Mouse (Mus musculus) forelimb bud, embryonic 11.5 days (tissue): ENCODE results near the gene Gabrb1.

Experiments
- DNase-seq: peaks from one replicate; pipeline ENCODE4 v3.0.0-alpha.2; 2012; ENCODE audit warnings: low read depth, low spot score

Gabrb1 gene

GRCm38 (mm10) chr5:71828996-71829395 lies 171.1 kb downstream of the Gabrb1 start:
- DNase-seq: no peak

GRCm38 (mm10) chr5:71830342-71830741 lies 172.4 kb downstream of the Gabrb1 start:
- DNase-seq: no peak

GRCm38 (mm10) chr5:71842241-71842640 lies 184.3 kb downstream of the Gabrb1 start:
- no peak for DNase-seq

GRCm38 (mm10) chr5:71898214-71898613 lies 240.3 kb downstream of the Gabrb1 start:
- DNase-seq: no peak

- no peak for DNase-seq
Measured at GRCm38 (mm10) chr5:71903399-71903798, 245.5 kb downstream of the Gabrb1 start.

- DNase-seq: no peak
Measured at GRCm38 (mm10) chr5:71914028-71914427, 256.1 kb downstream of the Gabrb1 start.

GRCm38 (mm10) chr5:71915711-71916110 lies 257.8 kb downstream of the Gabrb1 start:
- no peak for DNase-seq

GRCm38 (mm10) chr5:71917206-71917605 lies 259.3 kb downstream of the Gabrb1 start:
- no peak for DNase-seq

- DNase-seq: no peak
Measured at GRCm38 (mm10) chr5:71923636-71924035, 265.7 kb downstream of the Gabrb1 start.

GRCm38 (mm10) chr5:71926336-71926735 lies 268.4 kb downstream of the Gabrb1 start:
- DNase-seq: no peak

GRCm38 (mm10) chr5:71930036-71930435 lies 272.1 kb downstream of the Gabrb1 start:
- DNase-seq: no peak

- DNase-seq: no peak
Measured at GRCm38 (mm10) chr5:71951398-71951797, 293.5 kb downstream of the Gabrb1 start.

- no peak for DNase-seq
Measured at GRCm38 (mm10) chr5:71955070-71955685, 297.3 kb downstream of the Gabrb1 start.

- DNase-seq: no peak
Measured at GRCm38 (mm10) chr5:71964876-71965432, 307.0 kb downstream of the Gabrb1 start.

- DNase-seq: no peak
Measured at GRCm38 (mm10) chr5:71965529-71965928, 307.6 kb downstream of the Gabrb1 start.

GRCm38 (mm10) chr5:71970140-71970800 lies 312.4 kb downstream of the Gabrb1 start:
- no peak for DNase-seq

- DNase-seq: no peak
Measured at GRCm38 (mm10) chr5:71972831-71973230, 314.9 kb downstream of the Gabrb1 start.

- DNase-seq: no peak
Measured at GRCm38 (mm10) chr5:71976133-71976532, 318.2 kb downstream of the Gabrb1 start.

- DNase-seq: no peak
Measured at GRCm38 (mm10) chr5:71976571-71977061, 318.7 kb downstream of the Gabrb1 start.

- no peak for DNase-seq
Measured at GRCm38 (mm10) chr5:71986561-71986960, 328.6 kb downstream of the Gabrb1 start.

- DNase-seq: no peak
Measured at GRCm38 (mm10) chr5:71986983-71987398, 329.1 kb downstream of the Gabrb1 start.

GRCm38 (mm10) chr5:71999466-71999865 lies 341.6 kb downstream of the Gabrb1 start:
- DNase-seq: no peak
